Mouse (Mus musculus) embryonic fibroblast, embryonic 13.5 days (primary cell): ENCODE measurements around the gene Rere.

Experiments
- CTCF ChIP-seq: IDR thresholded peaks from 2 replicates; pipeline ENCODE4 v1.5.1; 2011; ENCODE audit warnings: mild to moderate bottlenecking, control low read depth, low read length, moderate library complexity, borderline replicate concordance; ENCODE audit not compliant: insufficient read depth
- POLR2A ChIP-seq: IDR thresholded peaks from 2 replicates; pipeline ENCODE4 v1.6.1; 2011; ENCODE audit warnings: low read depth, mild to moderate bottlenecking, control low read depth, low read length, moderate library complexity

DNA sequence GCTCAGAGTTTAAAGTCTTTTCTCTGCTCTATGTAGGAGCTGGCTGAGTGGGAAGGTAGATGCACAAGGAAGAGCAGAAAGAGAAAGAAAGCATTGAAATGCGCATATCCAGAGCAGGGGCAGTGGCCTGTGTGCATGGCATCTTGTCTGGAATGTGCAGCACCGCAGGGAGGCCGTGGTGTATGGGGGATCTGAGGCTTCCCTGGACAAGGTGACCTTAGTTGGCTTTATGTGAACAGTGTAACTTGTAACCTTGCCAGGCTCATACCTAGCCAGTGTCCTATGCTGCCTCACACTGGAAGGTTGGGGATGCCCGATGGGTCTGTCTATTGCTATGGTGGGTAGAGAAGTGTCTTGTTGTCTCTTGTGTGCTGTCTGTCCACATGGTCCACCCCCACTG lies 165.2 kb downstream of the Rere start:
- TF ChIP-seq POLR2A: no peak
- no peak for TF ChIP-seq CTCF
